Mouse (Mus musculus) bone marrow, adult 2 months (tissue): ENCODE measurements around the gene Pex5l. TPM values are rescaled to one million over a fixed set of nuclear protein-coding genes. Genes with fewer than 3 reads are reported as not detected.

ENCODE experiments used
- H3K27ac ChIP-seq: fragments of 200-500 bp; 2 replicates; pipeline ENCODE4 v1.5.1; 2012; ENCODE audit warnings: low read depth, mild to moderate bottlenecking, control low read depth, inconsistent platforms, low read length; ENCODE audit not compliant: control insufficient read depth, poor library complexity, insufficient read depth
- H3K4me1 ChIP-seq: fragments of 200-500 bp; 2 replicates; pipeline ENCODE4 v1.6.1; 2011; ENCODE audit warnings: low read length; ENCODE audit not compliant: control insufficient read depth, insufficient read depth
- H3K4me3 ChIP-seq: fragments of 200-500 bp; replicated peaks from 2 replicates; pipeline ENCODE3; 2011; ENCODE audit warnings: mild to moderate bottlenecking, low read depth, low read length, control low read depth; ENCODE audit not compliant: control insufficient read depth
- CTCF ChIP-seq: fragments of 200-500 bp; IDR thresholded peaks from 2 replicates; pipeline ENCODE4 v1.5.1; 2011; ENCODE audit warnings: low read length, control low read depth; ENCODE audit not compliant: control insufficient read depth, insufficient read depth
- POLR2A ChIP-seq: fragments of 200-500 bp; IDR thresholded peaks from 2 replicates; pipeline ENCODE4 v1.6.1; 2011; ENCODE audit warnings: low read depth, mild to moderate bottlenecking, control low read depth, low read length, borderline replicate concordance; ENCODE audit not compliant: control insufficient read depth
- WGBS: fragments of 180-500 bp; shearing (Covaris S2); methylation state at CpG from one replicate; pipeline ENCODE4 v1.1.7; 2018; 5-methylcytosine and 5-hydroxymethylcytosine counted together
- polyA plus RNA-seq: library from polyadenylated mRNA; stranded (reverse); fragments of >200 nt; gene quantifications from 2 replicates; pipeline ENCODE4 v1.2.4, GENCODE M21; 2011; ENCODE audit warnings: low replicate concordance; ENCODE audit not compliant: missing spikeins, insufficient read depth, insufficient read length

Gene Pex5l
- polyA plus RNA-seq, 1 experiment: not detected

- no peak for TF ChIP-seq POLR2A
- no peak for TF ChIP-seq CTCF
- 79% methylated on average over 3 of the region's 3 CpGs for WGBS
- Histone ChIP-seq H3K27ac (no peak overlapping the region), H3K4me3 (no peak overlapping the region), H3K4me1 (no peaks in the 10 kb centered on the region)
These were observed 63.9 kb downstream of the Pex5l start for GRCm38 (mm10) chr3:33079171-33079570.

GRCm38 (mm10) chr3:33075696-33076095 is 67.4 kb downstream of the Pex5l start:
- Histone ChIP-seq H3K4me1 (no peaks in the 10 kb centered on the region), H3K27ac (no peak overlapping the region), H3K4me3 (no peak overlapping the region)
- 75% methylated on average over 2 of the region's 2 CpGs for WGBS
- TF ChIP-seq CTCF (no peak), POLR2A (no peak)

GRCm38 (mm10) chr3:33074266-33074981 is 68.6 kb downstream of the Pex5l start:
- H3K4me3 ChIP-seq: no peak overlapping the region
- WGBS: 65% methylated on average over 10 of the region's 10 CpGs
- H3K4me1 ChIP-seq: no peaks in the 10 kb centered on the region
- TF ChIP-seq POLR2A (no peak), CTCF (no peak)
- H3K27ac ChIP-seq: no peak overlapping the region

GRCm38 (mm10) chr3:33073905-33074265 is 69.2 kb downstream of the Pex5l start:
- 59% methylated on average over 1 of the region's 1 CpGs for WGBS
- Histone ChIP-seq H3K27ac (no peak overlapping the region), H3K4me3 (no peak overlapping the region), H3K4me1 (no peaks in the 10 kb centered on the region)
- no peak for TF ChIP-seq POLR2A

- no peaks in the 10 kb centered on the region for H3K4me1 ChIP-seq
- no peak overlapping the region for H3K27ac ChIP-seq
- WGBS: 82% methylated on average over 6 of the region's 6 CpGs
These were observed 72.3 kb downstream of the Pex5l start for GRCm38 (mm10) chr3:33070771-33071170.

GRCm38 (mm10) chr3:33068146-33068545 is 74.9 kb downstream of the Pex5l start:
- Histone ChIP-seq H3K27ac (no peak overlapping the region), H3K4me1 (no peaks in the 10 kb centered on the region), H3K4me3 (no peak overlapping the region)
- 81% methylated on average over 5 of the region's 5 CpGs for whole genome bisulfite sequencing
- TF ChIP-seq CTCF: no peak
- no peak for TF ChIP-seq POLR2A

More at GRCm38 (mm10) chr3:33070771-33071170, 72.3 kb downstream of the Pex5l start:
- TF ChIP-seq CTCF: no peak
- no peak for TF ChIP-seq POLR2A
- H3K4me3 ChIP-seq: no peak overlapping the region

GRCm38 (mm10) chr3:33063590-33063989 is 79.5 kb downstream of the Pex5l start:
- TF ChIP-seq POLR2A (no peak), CTCF (no peak)
- WGBS: 65% methylated on average over 6 of the region's 6 CpGs
- H3K4me1 ChIP-seq: no peaks in the 10 kb centered on the region
- no peak overlapping the region for H3K4me3 ChIP-seq
- H3K27ac ChIP-seq: no peak overlapping the region

- TF ChIP-seq POLR2A (no peak), CTCF (no peak)
- H3K4me3 ChIP-seq: no peak overlapping the region
- no peaks in the 10 kb centered on the region for H3K4me1 ChIP-seq
- WGBS: 82% methylated on average over 2 of the region's 2 CpGs
- H3K27ac ChIP-seq: no peak overlapping the region
These were observed 81.6 kb downstream of the Pex5l start for GRCm38 (mm10) chr3:33061428-33061827.

GRCm38 (mm10) chr3:33061016-33061415 is 82.0 kb downstream of the Pex5l start:
- Histone ChIP-seq H3K4me3 (no peak overlapping the region), H3K4me1 (no peaks in the 10 kb centered on the region), H3K27ac (no peak overlapping the region)
- WGBS: 74% methylated on average over 4 of the region's 4 CpGs
- no peak for TF ChIP-seq POLR2A
- no peak for TF ChIP-seq CTCF
